Mouse (Mus musculus) mesoderm, embryonic 11.5 days (tissue): ENCODE data around the gene Tbx18.

Experiments used
- DNase-seq: peaks from one replicate; pipeline ENCODE4 v3.0.0-alpha.2; 2012; ENCODE audit warnings: low read depth, low spot score

Tbx18 gene

DNA sequence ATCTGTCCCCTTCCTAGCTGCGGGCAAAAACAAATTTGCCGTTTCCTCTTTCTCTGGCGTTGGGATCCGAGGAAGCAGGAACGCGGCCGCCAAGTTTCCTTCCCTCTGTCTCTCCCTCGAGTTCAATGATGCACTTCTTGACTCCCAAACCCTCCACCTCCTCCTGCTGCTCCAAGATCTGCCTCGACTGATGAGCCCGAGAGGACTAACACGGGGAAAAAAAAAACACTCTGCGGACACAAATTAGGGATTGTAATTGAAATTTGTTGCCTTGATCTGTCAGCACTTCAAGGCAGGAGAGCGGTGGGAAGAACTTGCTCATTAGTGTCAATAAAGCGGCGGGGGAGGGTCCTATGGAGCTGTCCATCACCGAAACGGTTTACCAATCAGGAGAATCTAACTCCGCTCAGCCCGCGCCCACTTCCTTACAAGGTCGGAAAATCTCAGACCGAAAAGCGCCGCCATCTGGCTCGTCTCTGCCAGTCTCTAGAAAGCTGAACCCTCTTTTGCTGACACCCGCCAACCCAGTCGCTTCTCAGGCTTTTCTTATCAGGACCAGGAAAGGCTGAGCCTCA lies at the start of gene Tbx18:
Gene Tbx18, minus strand, starts transcription at position 300 of the 575 bp plus-strand sequence.
- peak; percentile 90 for DNase-seq

DNA sequence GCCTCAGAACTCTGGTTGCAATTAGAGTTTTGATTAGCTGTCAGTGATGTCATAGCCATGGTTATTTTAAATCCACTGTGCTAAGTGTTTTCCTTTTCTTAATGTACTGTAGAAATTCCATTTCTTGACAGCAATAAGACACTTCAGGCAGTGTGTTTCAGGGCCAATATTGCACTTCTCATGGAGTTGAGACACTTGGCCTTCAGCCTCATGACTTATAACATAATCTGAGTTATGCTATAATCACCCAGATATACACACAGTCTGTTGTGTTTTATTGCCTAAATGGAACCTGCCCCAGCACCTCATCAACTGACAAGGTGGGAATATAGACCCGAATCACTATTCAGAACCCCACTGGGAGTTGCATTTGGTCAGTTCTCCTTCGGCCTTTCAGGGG lies 42.9 kb upstream of the Tbx18 start:
- no peak for DNase-seq

- no peak for DNase-seq
Observed at GRCm38 (mm10) chr9:87755621-87756020, 24.6 kb upstream of the Tbx18 start.

- DNase-seq = no peak
Observed at GRCm38 (mm10) chr9:87741599-87741998, 10.5 kb upstream of the Tbx18 start.

GRCm38 (mm10) chr9:87740667-87741066 lies 9.6 kb upstream of the Tbx18 start:
- DNase-seq = peak; percentile 74

GRCm38 (mm10) chr9:87740241-87740645 lies 9.2 kb upstream of the Tbx18 start:
- no peak for DNase-seq

DNA sequence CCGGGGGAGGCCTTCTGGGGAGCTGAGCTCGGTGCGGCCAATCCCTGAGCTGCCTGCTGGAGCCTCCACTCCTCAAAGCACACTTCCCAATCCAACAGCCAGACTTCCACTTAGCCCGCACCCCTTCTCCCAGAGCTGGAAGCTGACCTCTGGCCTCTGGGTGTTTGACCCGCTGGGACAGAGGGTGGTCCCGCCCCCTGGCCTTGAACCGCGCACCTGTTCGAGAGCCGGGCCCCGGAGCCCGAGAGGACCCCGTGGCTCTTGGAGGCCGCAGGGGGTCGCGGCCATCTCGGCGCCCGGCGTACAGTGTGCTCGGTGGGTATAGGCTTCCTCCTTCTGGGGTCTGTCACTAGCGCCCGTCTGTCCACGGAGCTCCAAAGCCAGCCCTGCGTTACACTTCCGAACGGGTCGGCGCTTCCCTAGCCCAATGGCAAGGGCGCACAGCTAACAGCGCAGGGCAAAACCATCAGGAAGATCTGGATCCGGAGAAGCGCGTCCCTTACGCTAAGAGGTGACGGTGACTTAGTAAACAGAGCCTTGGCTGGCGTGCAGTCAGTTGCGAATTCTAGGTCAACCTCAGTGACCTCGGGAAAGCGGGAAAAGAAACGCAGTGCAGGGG lies 8.6 kb upstream of the Tbx18 start:
- DNase-seq = no peak

- no peak for DNase-seq
Observed at GRCm38 (mm10) chr9:87738766-87739542, 7.9 kb upstream of the Tbx18 start.

DNA sequence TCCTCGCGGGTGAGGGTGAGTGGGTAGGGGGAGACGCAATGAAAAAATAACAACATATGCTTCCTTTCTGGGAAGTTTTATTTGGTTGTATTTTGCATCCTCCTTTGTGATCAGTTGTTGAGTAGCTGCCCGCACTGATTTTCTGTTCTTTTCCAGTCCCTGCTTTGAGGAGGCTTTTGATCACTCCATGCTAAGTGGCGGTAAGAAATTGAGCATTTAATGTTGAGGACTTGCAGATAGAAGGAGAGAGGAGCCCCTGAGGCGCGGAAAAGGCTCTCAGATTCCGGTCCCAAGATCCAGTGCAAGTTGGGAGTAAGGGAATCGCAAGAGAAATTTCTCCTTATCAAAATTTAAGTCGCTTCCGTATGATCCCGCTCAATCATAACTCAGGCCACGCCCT lies 7.1 kb upstream of the Tbx18 start:
- no peak for DNase-seq

DNA sequence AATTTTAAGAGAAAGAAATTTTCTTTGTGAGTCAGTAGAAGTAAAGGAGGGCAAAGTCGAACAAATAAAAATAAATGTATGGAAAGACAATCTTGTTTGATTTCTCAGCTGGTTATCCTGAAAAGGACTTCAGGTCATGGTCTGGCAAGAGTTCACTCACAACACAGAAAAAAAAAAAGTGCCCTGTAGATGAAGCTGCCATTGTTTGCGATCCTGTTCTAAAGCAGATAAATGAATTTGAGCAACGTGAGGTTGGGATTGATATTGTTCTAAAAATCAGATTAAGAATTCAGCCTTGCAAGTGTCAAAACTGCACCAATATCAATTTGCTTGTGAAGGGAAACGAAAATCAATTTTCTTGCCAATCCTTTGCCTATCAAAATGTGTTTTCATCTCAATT lies 6.2 kb upstream of the Tbx18 start:
- no peak for DNase-seq

DNA sequence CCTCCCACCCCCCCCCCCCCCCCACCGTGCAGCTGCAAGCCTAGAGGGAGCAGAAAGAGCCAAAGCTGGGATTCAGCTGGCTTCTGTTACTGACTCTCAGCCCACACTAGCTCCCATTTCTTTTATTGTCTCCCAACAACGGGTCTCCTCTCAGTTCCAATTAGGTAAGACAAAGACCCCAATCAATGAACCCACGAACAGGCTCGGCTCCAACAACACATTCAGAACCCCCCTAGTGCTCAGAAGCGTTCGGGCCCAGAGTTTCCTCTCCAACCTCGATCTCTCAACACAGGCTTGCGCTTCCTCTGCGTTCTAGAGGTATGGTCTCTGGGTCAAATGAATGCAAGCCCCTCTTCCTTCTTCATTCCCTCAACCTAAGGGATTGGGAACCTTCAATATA lies 4.0 kb upstream of the Tbx18 start:
- no peak for DNase-seq

- DNase-seq = no peak
Observed at GRCm38 (mm10) chr9:87734631-87735030, 3.6 kb upstream of the Tbx18 start.

DNA sequence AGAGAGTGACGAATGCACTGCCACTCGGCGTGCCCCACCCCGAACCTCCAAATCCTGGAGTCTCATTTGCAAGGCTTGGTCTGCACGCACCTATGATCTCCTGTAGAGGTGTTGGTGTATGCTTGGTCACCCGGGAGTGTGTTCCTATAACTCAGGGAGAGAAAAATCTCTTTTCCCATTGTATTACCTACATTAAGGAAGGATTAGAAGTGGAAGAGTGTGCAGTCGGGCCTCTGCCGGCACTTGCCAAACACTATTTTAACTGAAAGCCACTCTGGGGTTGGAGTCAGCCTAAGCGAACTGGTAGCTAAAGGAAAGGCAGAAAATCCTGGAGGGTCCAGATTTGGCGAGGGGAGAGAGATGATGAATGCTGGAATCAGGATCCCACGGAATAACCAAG lies 2.7 kb upstream of the Tbx18 start:
- DNase-seq = no peak

GRCm38 (mm10) chr9:87733236-87733630 lies 2.2 kb upstream of the Tbx18 start:
- no peak for DNase-seq

DNA sequence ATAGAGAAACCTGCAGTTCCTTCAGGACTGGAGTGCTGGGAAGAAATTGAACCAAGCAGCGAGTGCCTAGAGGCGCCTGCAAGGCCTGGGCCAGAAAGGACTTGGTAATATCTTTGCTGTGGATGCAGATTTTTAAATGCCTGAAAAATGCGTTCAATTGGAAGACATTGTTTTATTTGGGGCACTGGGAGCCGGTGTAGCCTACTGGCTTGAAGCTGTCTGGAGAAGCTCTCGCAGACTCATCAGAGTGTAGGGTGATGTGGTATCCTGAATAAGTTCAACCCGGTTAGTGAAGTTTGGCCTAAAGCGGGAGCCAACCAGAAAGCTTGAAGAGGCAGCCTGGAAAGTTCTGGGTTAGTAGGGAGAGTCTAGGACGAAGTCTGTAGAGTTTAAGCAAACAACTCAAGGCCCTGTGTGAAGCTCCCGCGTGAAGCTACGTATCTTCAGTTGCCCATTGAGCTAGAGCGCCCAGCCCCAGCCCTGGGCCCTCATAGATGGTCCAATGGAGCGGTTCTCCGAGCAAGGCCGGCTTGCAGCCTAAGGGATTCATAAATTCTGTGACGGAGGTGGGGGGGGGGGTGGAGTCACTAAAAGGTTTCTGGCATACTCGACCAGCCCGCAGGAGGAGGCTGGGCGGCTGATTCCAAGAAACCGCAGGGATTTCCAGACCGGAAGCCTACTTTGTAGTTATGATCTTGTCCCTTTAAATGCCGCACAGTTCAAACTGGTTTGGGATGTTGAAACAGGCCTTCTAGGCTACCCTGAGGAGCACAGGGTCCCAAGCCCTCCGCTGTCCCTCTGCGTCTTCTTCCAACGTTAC lies 1.6 kb upstream of the Tbx18 start:
- no peak for DNase-seq

DNA sequence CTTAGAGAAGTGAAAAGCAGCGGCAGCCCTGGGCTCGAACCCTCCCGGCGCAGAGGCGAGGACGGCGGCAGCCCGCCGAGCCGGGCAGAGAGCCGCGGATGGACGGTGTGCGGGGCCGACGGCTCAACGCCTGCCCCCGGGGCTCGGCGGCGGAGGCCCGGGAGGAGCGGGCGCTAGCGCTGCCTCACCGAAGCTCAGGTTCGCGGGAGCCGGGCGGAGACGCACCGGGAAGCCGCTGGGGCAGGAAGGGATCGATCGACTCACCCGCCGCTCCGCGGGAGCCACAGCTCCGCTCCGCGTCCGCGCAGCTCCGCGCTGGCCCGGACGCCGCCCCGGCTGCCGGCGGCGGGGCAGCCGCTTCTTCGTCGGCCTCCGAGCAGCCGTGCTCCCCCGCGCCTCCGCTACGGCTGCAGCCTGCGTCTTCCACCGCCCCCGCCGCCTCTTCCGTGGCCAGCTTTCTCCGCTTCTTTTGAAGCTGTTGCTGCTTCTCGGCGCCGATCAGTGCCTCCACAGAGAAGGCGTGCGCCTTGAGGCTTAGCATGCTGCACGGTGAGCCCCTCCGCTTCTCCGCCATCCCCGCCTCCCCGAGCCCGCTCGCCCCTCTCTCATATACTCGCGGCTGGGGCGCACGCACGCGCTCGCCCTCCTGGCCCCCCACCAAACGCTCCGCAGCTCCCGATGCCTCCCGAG lies 644 bp downstream of the Tbx18 start:
- peak; percentile 49 for DNase-seq

- no peak for DNase-seq
Observed at GRCm38 (mm10) chr9:87729316-87730270, 1.5 kb downstream of the Tbx18 start.

- DNase-seq = no peak
Observed at GRCm38 (mm10) chr9:87728107-87728506, 3.0 kb downstream of the Tbx18 start.

GRCm38 (mm10) chr9:87727155-87727953 lies 3.7 kb downstream of the Tbx18 start:
- no peak for DNase-seq

DNA sequence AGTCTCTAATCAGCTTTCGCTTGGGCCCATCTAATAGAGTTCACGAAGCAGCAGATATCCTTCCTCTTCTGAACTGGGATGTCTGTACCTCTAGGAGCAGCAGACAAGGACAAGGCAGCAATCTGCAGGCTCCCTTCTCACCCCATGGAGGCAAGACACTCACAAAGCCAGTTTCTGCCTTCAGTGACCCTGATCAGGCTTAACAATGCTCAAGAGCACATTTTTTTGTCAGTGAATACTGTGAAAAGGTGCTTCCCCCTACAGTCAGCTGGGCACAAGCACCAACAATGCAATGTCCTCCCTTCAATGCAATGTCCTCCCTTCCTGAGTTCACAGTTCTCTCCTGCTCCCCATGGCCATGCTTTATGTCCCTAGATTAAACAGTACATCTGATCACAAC lies 9.3 kb downstream of the Tbx18 start:
- no peak for DNase-seq
